9 mouse cellular contexts compared by ENCODE assay signal in the genomic region with DNA sequence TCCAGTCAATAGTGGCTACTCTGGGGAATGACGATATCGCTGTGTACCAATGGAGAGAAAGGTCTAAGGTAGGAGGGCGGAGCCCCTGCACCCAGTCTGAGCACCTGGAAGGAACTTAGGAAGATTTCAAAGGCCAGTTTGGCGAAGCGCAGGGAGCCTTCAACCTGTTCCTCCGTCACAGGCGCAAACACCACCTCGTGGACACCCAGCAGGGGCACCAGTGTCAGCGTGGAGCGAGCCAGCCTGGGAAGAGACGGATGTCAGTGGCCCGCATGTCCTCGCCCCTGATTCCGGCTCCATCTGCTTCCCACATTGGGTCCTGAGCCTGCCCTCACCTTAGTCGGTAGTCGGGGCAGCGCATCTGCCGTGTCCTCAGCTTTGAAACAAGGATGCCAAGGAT. TPM values are rescaled to one million over a fixed set of nuclear protein-coding genes. Genes with fewer than 3 reads are reported as not detected.
DNase-seq lines count a peak whose midpoint lies in the region; ATAC-seq lines count a peak whose summit lies in the region.
"Had no signal": no experiment of that assay in that cellular context is flagged by ENCODE, and none has a peak within 500 bp of the region (broad histone marks: within the 10 kb centered on the region; RNA-seq: fewer than 3 reads in every experiment).

No protein-coding gene starts in this region.

- peaks cover 73% of the 10 kb centered on the region for H3K27me3 ChIP-seq in midbrain, embryonic 10.5 days (ENCODE audit: low read depth, poor library complexity, severe bottlenecking)
- H3K27me3 ChIP-seq in midbrain, embryonic 11.5 days (ENCODE audit: control insufficient read depth, insufficient read depth, low read length), result peaks cover 24% of the 10 kb centered on the region
- H3K27me3 ChIP-seq in limb, embryonic 12.5 days, result peaks cover 58% of the 10 kb centered on the region
- H3K27me3 ChIP-seq in stomach, embryonic 16.5 days (ENCODE audit: control insufficient read depth, insufficient read depth, low read length), result no peaks in the 10 kb centered on the region

- H3K9me3 ChIP-seq in midbrain, embryonic 10.5 days (replicated peaks), result no peaks in the 10 kb centered on the region
- H3K9me3 ChIP-seq in midbrain, embryonic 11.5 days (ENCODE audit: control insufficient read depth, low read length), result no peaks in the 10 kb centered on the region
- no peaks in the 10 kb centered on the region for H3K9me3 ChIP-seq in limb, embryonic 12.5 days
- no peaks in the 10 kb centered on the region for H3K9me3 ChIP-seq in stomach, embryonic 16.5 days (replicated peaks; ENCODE audit: control insufficient read depth, low read length)

- H3K27ac ChIP-seq in midbrain, embryonic 10.5 days (replicated peaks), result no peak overlapping the region
- H3K27ac ChIP-seq in midbrain, embryonic 11.5 days (ENCODE audit: low read depth, low read length), result no peak overlapping the region
- no peak overlapping the region for H3K27ac ChIP-seq in limb, embryonic 12.5 days
- H3K27ac ChIP-seq in stomach, embryonic 16.5 days (ENCODE audit: low read length), result no peak overlapping the region

- ATAC-seq in midbrain, embryonic 11.5 days (ENCODE audit: low FRiP score), result no peak
- ATAC-seq in limb, embryonic 12.5 days (ENCODE audit: insufficient number of reproducible peaks, insufficient read depth, low FRiP score, low TSS enrichment, low read depth), result no peak
- ATAC-seq in stomach, embryonic 16.5 days (ENCODE audit: insufficient read depth, low FRiP score), result no peak

- H3K4me3 ChIP-seq in midbrain, embryonic 10.5 days, result peak overlapping the region; percentile 54
- no peak overlapping the region for H3K4me3 ChIP-seq in midbrain, embryonic 11.5 days (ENCODE audit: low read depth, low read length)
- peak overlapping the region; percentile 42; the same call in 1 of the 2 replicates for H3K4me3 ChIP-seq in limb, embryonic 12.5 days (replicated peaks)
- H3K4me3 ChIP-seq in stomach, embryonic 16.5 days (replicated peaks; ENCODE audit: low read length), result no peak overlapping the region

- H3K4me2 ChIP-seq in midbrain, embryonic 11.5 days, result no peak overlapping the region
- peak overlapping the region; percentile 66 for H3K4me2 ChIP-seq in limb, embryonic 12.5 days
- H3K4me2 ChIP-seq in stomach, embryonic 16.5 days (ENCODE audit: low read depth, low read length), result peak overlapping the region; percentile 77

- peak; percentile 90 for DNase-seq in heart, adult 11 months
- DNase-seq in heart, postnatal 36 days, result no peak
- DNase-seq in midbrain, embryonic 10.5 days (ENCODE audit: low spot score), result no peak
- DNase-seq in midbrain, embryonic 11.5 days (ENCODE audit: low spot score, missing footprints), result no peak
- DNase-seq in cerebellum, adult 11-12 months, result no peak
- no peak for DNase-seq in ovary, postnatal 36 days (ENCODE audit: low spot score)
- DNase-seq: right cerebral cortex, postnatal 25 days had no signal

- H3K36me3 ChIP-seq in midbrain, embryonic 10.5 days, result peaks cover 12% of the 10 kb centered on the region
- no peaks in the 10 kb centered on the region for H3K36me3 ChIP-seq in midbrain, embryonic 11.5 days (ENCODE audit: control insufficient read depth, insufficient read depth, low read length)
- peaks cover 11% of the 10 kb centered on the region for H3K36me3 ChIP-seq in limb, embryonic 12.5 days
- no peaks in the 10 kb centered on the region for H3K36me3 ChIP-seq in stomach, embryonic 16.5 days (ENCODE audit: control insufficient read depth, insufficient read depth, low read length)

- WGBS in midbrain, embryonic 10.5 days, result 16% methylated on average over 18 of the region's 18 CpGs
- 12% methylated on average over 18 of the region's 18 CpGs for WGBS in midbrain, embryonic 11.5 days
- 11% methylated on average over 18 of the region's 18 CpGs for WGBS in limb, embryonic 12.5 days
- 13% methylated on average over 18 of the region's 18 CpGs for WGBS in stomach, embryonic 16.5 days

- intact Hi-C loops in heart, postnatal 36 days (cut with DNase I), result loop anchor here (5.0 kb wide), 1 partner anchor 138 kb away; no protein-coding TSS in a partner anchor

- H3K9ac ChIP-seq in midbrain, embryonic 11.5 days (ENCODE audit: low read length), result no peak overlapping the region
- peak overlapping the region; percentile 31; the same call in 1 of the 2 replicates for H3K9ac ChIP-seq in limb, embryonic 12.5 days (replicated peaks)
- H3K9ac ChIP-seq in stomach, embryonic 16.5 days (ENCODE audit: low read length), result peak overlapping the region; percentile 25; the same call in 1 of the 2 replicates

- peaks cover 47% of the 10 kb centered on the region for H3K4me1 ChIP-seq in midbrain, embryonic 10.5 days
- peaks cover 5% of the 10 kb centered on the region for H3K4me1 ChIP-seq in midbrain, embryonic 11.5 days (ENCODE audit: control insufficient read depth, insufficient read depth, low read length)
- H3K4me1 ChIP-seq in limb, embryonic 12.5 days (replicated peaks), result peaks cover 23% of the 10 kb centered on the region
- H3K4me1 ChIP-seq in stomach, embryonic 16.5 days (ENCODE audit: control insufficient read depth, insufficient read depth, low read length), result peaks cover 22% of the 10 kb centered on the region

RNA-seq across cellular contexts. Expression of a gene that starts 6.5 kb away (rescaled TPM):
- under 1 TPM in 1 of 2 experiments, not detected in 1; 0.14 TPM for total RNA-seq in heart, postnatal 36 days (2021)
- polyA plus RNA-seq in midbrain, embryonic 10.5 days (2016; fragmentation: Nextera tagmentation; extraction: Ambion mirVana), result 0.60 and 1.5 TPM in 2 replicates
- polyA plus RNA-seq in midbrain, embryonic 11.5 days (2014; fragmentation: Nextera tagmentation; extraction: Ambion mirVana), result 0.58 and 0.75 TPM in 2 replicates
- 0.18 and 0.36 TPM in 2 replicates for polyA plus RNA-seq in limb, embryonic 12.5 days (2016; fragmentation: Nextera tagmentation; extraction: Ambion mirVana)
- polyA plus RNA-seq in stomach, embryonic 16.5 days (2015; fragmentation: Nextera tagmentation; extraction: Ambion mirVana), result 1.6 and 2.4 TPM in 2 replicates

RNA-seq across cellular contexts. Expression of a gene that starts 9.9 kb away (rescaled TPM):
- total RNA-seq in heart, postnatal 36 days (2021), result 10 to 100 TPM; 66.8 to 67.0 TPM
- 168 and 180 TPM in 2 replicates for polyA plus RNA-seq in midbrain, embryonic 10.5 days (2016; fragmentation: Nextera tagmentation; extraction: Ambion mirVana)
- polyA plus RNA-seq in midbrain, embryonic 11.5 days (2014; fragmentation: Nextera tagmentation; extraction: Ambion mirVana), result 156 and 160 TPM in 2 replicates
- polyA plus RNA-seq in limb, embryonic 12.5 days (2016; fragmentation: Nextera tagmentation; extraction: Ambion mirVana), result 161 and 170 TPM in 2 replicates
- 123 and 136 TPM in 2 replicates for polyA plus RNA-seq in stomach, embryonic 16.5 days (2015; fragmentation: Nextera tagmentation; extraction: Ambion mirVana)

RNA-seq across cellular contexts. Expression of a gene that starts 10.3 kb away (rescaled TPM):
- total RNA-seq in heart, postnatal 36 days (2021), result 1 to 10 TPM; 3.8 to 4.8 TPM
- 17.0 and 21.2 TPM in 2 replicates for polyA plus RNA-seq in midbrain, embryonic 10.5 days (2016; fragmentation: Nextera tagmentation; extraction: Ambion mirVana)
- polyA plus RNA-seq in midbrain, embryonic 11.5 days (2014; fragmentation: Nextera tagmentation; extraction: Ambion mirVana), result 10.7 and 11.4 TPM in 2 replicates
- polyA plus RNA-seq in limb, embryonic 12.5 days (2016; fragmentation: Nextera tagmentation; extraction: Ambion mirVana), result 15.9 and 17.2 TPM in 2 replicates
- polyA plus RNA-seq in stomach, embryonic 16.5 days (2015; fragmentation: Nextera tagmentation; extraction: Ambion mirVana), result 14.1 and 14.8 TPM in 2 replicates

RNA-seq across cellular contexts. Expression of a gene that starts 16.8 kb away (rescaled TPM):
- total RNA-seq in heart, postnatal 36 days (2021), result 10 to 100 TPM; 34.3 to 44.4 TPM
- polyA plus RNA-seq in midbrain, embryonic 10.5 days (2016; fragmentation: Nextera tagmentation; extraction: Ambion mirVana), result 4.3 and 4.8 TPM in 2 replicates
- 1.5 and 1.9 TPM in 2 replicates for polyA plus RNA-seq in midbrain, embryonic 11.5 days (2014; fragmentation: Nextera tagmentation; extraction: Ambion mirVana)
- polyA plus RNA-seq in limb, embryonic 12.5 days (2016; fragmentation: Nextera tagmentation; extraction: Ambion mirVana), result 3.9 and 5.9 TPM in 2 replicates
- polyA plus RNA-seq in stomach, embryonic 16.5 days (2015; fragmentation: Nextera tagmentation; extraction: Ambion mirVana), result 10.9 and 11.4 TPM in 2 replicates

RNA-seq across cellular contexts. Expression of a gene that starts 39.8 kb away (rescaled TPM):
- 1 to 10 TPM; 4.6 to 5.3 TPM for total RNA-seq in heart, postnatal 36 days (2021)
- polyA plus RNA-seq in midbrain, embryonic 10.5 days (2016; fragmentation: Nextera tagmentation; extraction: Ambion mirVana), result 17.6 and 19.4 TPM in 2 replicates
- 9.4 and 9.5 TPM in 2 replicates for polyA plus RNA-seq in midbrain, embryonic 11.5 days (2014; fragmentation: Nextera tagmentation; extraction: Ambion mirVana)
- polyA plus RNA-seq in limb, embryonic 12.5 days (2016; fragmentation: Nextera tagmentation; extraction: Ambion mirVana), result 19.3 and 19.6 TPM in 2 replicates
- 13.5 and 15.3 TPM in 2 replicates for polyA plus RNA-seq in stomach, embryonic 16.5 days (2015; fragmentation: Nextera tagmentation; extraction: Ambion mirVana)

Comparison
In these comparisons a context has a peak if more than half of its experiments do, and no peak if none do; other contexts are left out.
1. H3K4me3 ChIP-seq: peak in midbrain, embryonic 10.5 days (single experiment) and limb, embryonic 12.5 days (single experiment); none in midbrain, embryonic 11.5 days (single experiment) and stomach, embryonic 16.5 days (single experiment).